21 mouse cellular contexts compared by ENCODE assay signal in the genomic region with DNA sequence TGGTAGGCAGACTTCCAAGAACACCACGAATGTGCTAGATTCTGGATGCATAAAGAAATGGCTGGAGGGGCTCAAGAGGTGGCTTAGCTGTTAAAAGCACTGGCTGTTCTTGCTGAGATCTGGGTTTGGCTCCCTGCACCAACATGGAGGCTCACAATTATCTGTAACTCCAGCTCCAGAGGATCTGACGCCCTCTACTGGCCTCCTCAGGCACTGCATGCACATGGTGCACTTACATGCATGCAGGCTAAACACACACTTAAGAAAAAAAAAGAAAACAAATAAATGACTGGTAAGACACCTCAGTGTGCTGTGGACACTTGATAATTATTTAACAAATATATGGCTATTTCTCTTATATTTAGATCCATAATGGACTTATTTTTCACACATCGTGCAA.
A peak's percentile ranks its signal among the peaks of the same experiment; 100 is the strongest.
DNase-seq lines count a peak whose midpoint lies in the region; ATAC-seq and TF ChIP-seq lines count a peak whose summit lies in the region.
"Had no signal": no experiment of that assay in that cellular context is flagged by ENCODE, and none has a peak within 500 bp of the region (broad histone marks: within the 10 kb centered on the region; RNA-seq: fewer than 3 reads in every experiment).

No protein-coding gene starts in this region.

- no peaks in the 10 kb centered on the region for H3K27me3 ChIP-seq in forebrain, postnatal 0 days (ENCODE audit: insufficient read depth, low read length)
- no peaks in the 10 kb centered on the region for H3K27me3 ChIP-seq in forebrain, embryonic 10.5 days (ENCODE audit: poor library complexity, severe bottlenecking)
- H3K27me3 ChIP-seq: embryonic facial prominence, embryonic 13.5 days; limb, embryonic 12.5 days had no signal

- WGBS in forebrain, postnatal 0 days = 88% methylated on average over 3 of the region's 3 CpGs
- 89% methylated on average over 3 of the region's 3 CpGs for WGBS in forebrain, embryonic 10.5 days

- H3K27ac ChIP-seq in forebrain, postnatal 0 days (ENCODE audit: low read depth, low read length) = no peak overlapping the region
- H3K27ac ChIP-seq in forebrain, embryonic 10.5 days = no peak overlapping the region
- no peak overlapping the region for H3K27ac ChIP-seq in left cerebral cortex, adult 2 months
- no peak overlapping the region for H3K27ac ChIP-seq in ES-E14 (ENCODE audit: insufficient read depth, low read depth, low read length, poor library complexity, severe bottlenecking)
- H3K27ac ChIP-seq: embryonic facial prominence, embryonic 13.5 days; limb, embryonic 12.5 days; midbrain, embryonic 10.5 days; neural tube, embryonic 13.5 days had no signal

- ATAC-seq in forebrain, postnatal 0 days = no peak

- TF ChIP-seq CTCF in forebrain, postnatal 0 days (IDR thresholded peaks at IDR 0.05; ENCODE audit: low read depth) = peak; percentile 25; the same call in 1 of the 2 replicates
- peak; percentile 4 for TF ChIP-seq CTCF in left cerebral cortex, adult 2 months (IDR thresholded peaks at IDR 0.05)
- peak; percentile 27; the same call in 1 of the 2 replicates for TF ChIP-seq CTCF in brain, embryonic 14.5 days (IDR thresholded peaks at IDR 0.05; ENCODE audit: borderline replicate concordance, extremely low read depth, insufficient read depth, insufficient read length)

- no peaks in the 10 kb centered on the region for H3K36me3 ChIP-seq in forebrain, postnatal 0 days (ENCODE audit: insufficient read depth)
- H3K36me3 ChIP-seq in forebrain, embryonic 10.5 days (replicated peaks) = no peaks in the 10 kb centered on the region
- no peaks in the 10 kb centered on the region for H3K36me3 ChIP-seq in ES-E14 (ENCODE audit: control insufficient read depth, insufficient read depth, low read length, poor library complexity, severe bottlenecking)
- H3K36me3 ChIP-seq: embryonic facial prominence, embryonic 13.5 days; limb, embryonic 12.5 days; midbrain, embryonic 10.5 days; neural tube, embryonic 13.5 days had no signal

- in situ Hi-C loops in ES-E14 (cut with MboI; ENCODE audit: low sequenced_read_pairs in 2 of 2, unreplicated experiment in 2 of 2) = no loop called here

- no peak for TF ChIP-seq POLR2A in brain, embryonic 14.5 days (IDR thresholded peaks at IDR 0.05; ENCODE audit: borderline replicate concordance, extremely low read depth, insufficient read depth, insufficient read length, poor library complexity, severe bottlenecking)

- no peak overlapping the region for H3K4me3 ChIP-seq in forebrain, postnatal 0 days (ENCODE audit: low read depth, low read length)
- H3K4me3 ChIP-seq in forebrain, embryonic 10.5 days = no peak overlapping the region
- H3K4me3 ChIP-seq in left cerebral cortex, adult 2 months = no peak overlapping the region
- no peak overlapping the region for H3K4me3 ChIP-seq in ES-E14 (ENCODE audit: insufficient read depth in 1 of 2, low read depth in 1 of 2, low read length in 2 of 2, poor library complexity in 1 of 2, severe bottlenecking in 1 of 2)
- H3K4me3 ChIP-seq: embryonic facial prominence, embryonic 13.5 days; limb, embryonic 12.5 days; midbrain, embryonic 10.5 days; neural tube, embryonic 13.5 days had no signal

- no peak for DNase-seq in forebrain, postnatal 0 days
- DNase-seq in forebrain, embryonic 10.5 days (ENCODE audit: extremely low spot score, low spot score) = no peak
- no peak for DNase-seq in left cerebral cortex, adult 2 months (ENCODE audit: extremely low spot score in 1 of 2, low spot score in 2 of 2)
- no peak for DNase-seq in left cerebral cortex, postnatal 4 days
- peak; percentile 60 for DNase-seq in ES-E14 (ENCODE audit: low read depth, low spot score)
- DNase-seq in brain, embryonic 14.5 days (ENCODE audit: low read depth) = no peak
- no peak for DNase-seq in thymus, postnatal 10 days (ENCODE audit: low spot score in 2 of 2)
- no peak for DNase-seq in frontal cortex, postnatal 14 days (ENCODE audit: low spot score in 2 of 2)
- DNase-seq: adrenal gland, postnatal 10 days; cerebellum, adult 2 months; gastrocnemius, postnatal 14 days; heart, postnatal 14 days; kidney, adult 8-10 months; kidney, postnatal 4 days; lung, postnatal 4 days; right cerebral cortex, postnatal 25 days; thymus, postnatal 4 days had no signal

- intact Hi-C loops in left cerebral cortex, adult 2 months (cut with DNase I) = no loop called here
- intact Hi-C loops in left cerebral cortex, postnatal 4 days (cut with DNase I) = no loop called here

- no peak overlapping the region for H3K4me2 ChIP-seq in forebrain, postnatal 0 days (ENCODE audit: low read depth)
- H3K4me2 ChIP-seq: embryonic facial prominence, embryonic 13.5 days; limb, embryonic 12.5 days; neural tube, embryonic 13.5 days had no signal

- no peak overlapping the region for H3K9ac ChIP-seq in forebrain, postnatal 0 days
- no peak overlapping the region for H3K9ac ChIP-seq in ES-E14 (ENCODE audit: insufficient read depth, low read depth, low read length, poor library complexity, severe bottlenecking)
- H3K9ac ChIP-seq: embryonic facial prominence, embryonic 13.5 days; limb, embryonic 12.5 days; neural tube, embryonic 13.5 days had no signal

- no peaks in the 10 kb centered on the region for H3K4me1 ChIP-seq in forebrain, postnatal 0 days (ENCODE audit: insufficient read depth)
- peaks cover 2% of the 10 kb centered on the region; the same call in 1 of the 2 replicates for H3K4me1 ChIP-seq in forebrain, embryonic 10.5 days
- H3K4me1 ChIP-seq in ES-E14 (ENCODE audit: control insufficient read depth in 2 of 2, insufficient read depth in 2 of 2, low read length in 2 of 2, poor library complexity in 1 of 2) = 0 out of 4 replicates have a peak, but pooled peaks cover 0 to 4% of the 10 kb centered on the region in 2 experiments
- H3K4me1 ChIP-seq: embryonic facial prominence, embryonic 13.5 days; limb, embryonic 12.5 days had no signal

- H3K9me3 ChIP-seq in forebrain, postnatal 0 days (ENCODE audit: low read length) = no peaks in the 10 kb centered on the region
- H3K9me3 ChIP-seq in forebrain, embryonic 10.5 days = no peaks in the 10 kb centered on the region
- H3K9me3 ChIP-seq in ES-E14 (ENCODE audit: control insufficient read depth, insufficient read depth, low read depth, low read length) = no peaks in the 10 kb centered on the region
- H3K9me3 ChIP-seq: embryonic facial prominence, embryonic 13.5 days; limb, embryonic 12.5 days; midbrain, embryonic 10.5 days; neural tube, embryonic 13.5 days had no signal

TF ChIP-seq in ES-E14, 5 proteins besides CTCF, POLR2A, EP300 and RAD21:
- TF ChIP-seq MAFK (IDR thresholded peaks at IDR 0.05; ENCODE audit: insufficient read depth, low read depth, low read length) (no peak), ZNF384 (IDR thresholded peaks at IDR 0.05; ENCODE audit: low read depth, low read length) (peak; percentile 66; the same call in 1 of the 2 replicates), HCFC1 (IDR thresholded peaks at IDR 0.05; ENCODE audit: borderline replicate concordance, insufficient read depth, low read length) (no peak), CHD2 (IDR thresholded peaks at IDR 0.05; ENCODE audit: low read depth, low read length) (no peak), ZC3H11A (IDR thresholded peaks at IDR 0.05; ENCODE audit: borderline replicate concordance, low read depth, low read length) (peak; percentile 54; the same call in 1 of the 2 replicates)
